Mouse (Mus musculus): ENCODE results near the gene Lrig1. TPM values are rescaled to one million over a fixed set of nuclear protein-coding genes. Genes with fewer than 3 reads are reported as not detected.
A peak's percentile ranks its signal among the peaks of the same experiment; 100 is the strongest.

The Lrig1 gene
- polyA plus RNA-seq, 1 experiment from 2014 or later = 17.1 TPM

GRCm38 (mm10) chr6:94584147-94584695 lies 115.7 kb downstream of the Lrig1 start:
- Histone ChIP-seq H3K27ac (replicated peaks; ENCODE audit: low read depth, low read length) (no peak overlapping the region), H3K9ac (replicated peaks; ENCODE audit: low read length) (no peak overlapping the region), H3K27me3 (ENCODE audit: control insufficient read depth, insufficient read depth, low read length) (no peaks in the 10 kb centered on the region), H3K4me1 (ENCODE audit: control insufficient read depth, insufficient read depth, low read length) (no peaks in the 10 kb centered on the region), H3K9me3 (ENCODE audit: control insufficient read depth, low read length) (no peaks in the 10 kb centered on the region), H3K4me2 (ENCODE audit: low read length) (no peak overlapping the region), H3K36me3 (ENCODE audit: control insufficient read depth, insufficient read depth, low read length) (no peaks in the 10 kb centered on the region), H3K4me3 (replicated peaks; ENCODE audit: low read depth, low read length) (no peak overlapping the region)
- WGBS = 92% methylated on average over 9 of the region's 9 CpGs
- ATAC-seq (ENCODE audit: low FRiP score, low TSS enrichment) (no peak), DNase-seq (no peak)

DNA sequence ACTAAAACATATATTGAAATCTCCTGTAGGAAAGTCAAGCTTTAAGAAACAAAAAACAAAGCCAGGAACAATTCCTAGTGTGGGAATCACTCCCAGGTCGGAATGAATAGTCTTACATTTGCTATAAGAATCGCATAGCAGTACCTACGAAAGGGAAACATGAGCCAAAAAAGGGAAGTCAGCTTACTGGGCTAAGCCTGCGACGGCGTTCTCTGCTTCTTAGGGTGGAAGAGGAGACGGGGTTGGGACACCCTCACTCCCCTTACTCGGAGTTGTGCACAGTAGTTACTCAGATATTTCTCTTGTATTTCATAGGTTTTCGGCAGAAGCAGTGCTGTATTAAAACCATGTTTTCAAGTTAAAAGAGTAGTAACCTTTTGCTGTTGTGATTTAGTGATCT lies 117.9 kb downstream of the Lrig1 start:
- H3K36me3 ChIP-seq (ENCODE audit: control insufficient read depth, insufficient read depth, low read length) = no peaks in the 10 kb centered on the region
- H3K27me3 ChIP-seq (ENCODE audit: control insufficient read depth, insufficient read depth, low read length) = no peaks in the 10 kb centered on the region
- no peaks in the 10 kb centered on the region for H3K9me3 ChIP-seq (ENCODE audit: control insufficient read depth, low read length)
- H3K4me2 ChIP-seq (ENCODE audit: low read length) = no peak overlapping the region
- DNase-seq (no peak), ATAC-seq (ENCODE audit: low FRiP score, low TSS enrichment) (no peak)
- no peak overlapping the region for H3K27ac ChIP-seq (replicated peaks; ENCODE audit: low read depth, low read length)
- H3K4me3 ChIP-seq (replicated peaks; ENCODE audit: low read depth, low read length) = no peak overlapping the region
- 90% methylated on average over 9 of the region's 9 CpGs for WGBS
- no peak overlapping the region for H3K9ac ChIP-seq (replicated peaks; ENCODE audit: low read length)
- H3K4me1 ChIP-seq (ENCODE audit: control insufficient read depth, insufficient read depth, low read length) = no peaks in the 10 kb centered on the region

GRCm38 (mm10) chr6:94577991-94578390 lies 122.0 kb downstream of the Lrig1 start:
- H3K27me3 ChIP-seq (ENCODE audit: control insufficient read depth, insufficient read depth, low read length) = no peaks in the 10 kb centered on the region
- peak overlapping the region; percentile 49 for H3K27ac ChIP-seq (replicated peaks; ENCODE audit: low read depth, low read length)
- peak; percentile 70; the same call in 1 of the 2 replicates for ATAC-seq (ENCODE audit: low FRiP score, low TSS enrichment)

GRCm38 (mm10) chr6:94575526-94576166 lies 124.3 kb downstream of the Lrig1 start:
- Histone ChIP-seq H3K9ac (replicated peaks; ENCODE audit: low read length) (no peak overlapping the region), H3K36me3 (ENCODE audit: control insufficient read depth, insufficient read depth, low read length) (no peaks in the 10 kb centered on the region), H3K4me3 (replicated peaks; ENCODE audit: low read depth, low read length) (no peak overlapping the region), H3K27me3 (ENCODE audit: control insufficient read depth, insufficient read depth, low read length) (no peaks in the 10 kb centered on the region), H3K4me1 (ENCODE audit: control insufficient read depth, insufficient read depth, low read length) (0 out of 2 replicates have a peak, but pooled peaks cover 5% of the 10 kb centered on the region), H3K27ac (replicated peaks; ENCODE audit: low read depth, low read length) (peak overlapping the region; percentile 41), H3K9me3 (ENCODE audit: control insufficient read depth, low read length) (no peaks in the 10 kb centered on the region; the same call in 1 of the 2 replicates), H3K4me2 (ENCODE audit: low read length) (no peak overlapping the region)
- DNase-seq (peak; percentile 70), ATAC-seq (ENCODE audit: low FRiP score, low TSS enrichment) (no peak)
- 27% methylated on average over 9 of the region's 9 CpGs for WGBS

More at GRCm38 (mm10) chr6:94577991-94578390, 122.0 kb downstream of the Lrig1 start:
- H3K9ac ChIP-seq (replicated peaks; ENCODE audit: low read length) = no peak overlapping the region
- H3K36me3 ChIP-seq (ENCODE audit: control insufficient read depth, insufficient read depth, low read length) = no peaks in the 10 kb centered on the region
- WGBS = 7% methylated on average over 8 of the region's 8 CpGs
- H3K4me2 ChIP-seq (ENCODE audit: low read length) = no peak overlapping the region
- 0 out of 2 replicates have a peak, but pooled peaks cover 5% of the 10 kb centered on the region for H3K4me1 ChIP-seq (ENCODE audit: control insufficient read depth, insufficient read depth, low read length)
- H3K9me3 ChIP-seq (ENCODE audit: control insufficient read depth, low read length) = no peaks in the 10 kb centered on the region
- peak; percentile 69 for DNase-seq
- H3K4me3 ChIP-seq (replicated peaks; ENCODE audit: low read depth, low read length) = no peak overlapping the region

DNA sequence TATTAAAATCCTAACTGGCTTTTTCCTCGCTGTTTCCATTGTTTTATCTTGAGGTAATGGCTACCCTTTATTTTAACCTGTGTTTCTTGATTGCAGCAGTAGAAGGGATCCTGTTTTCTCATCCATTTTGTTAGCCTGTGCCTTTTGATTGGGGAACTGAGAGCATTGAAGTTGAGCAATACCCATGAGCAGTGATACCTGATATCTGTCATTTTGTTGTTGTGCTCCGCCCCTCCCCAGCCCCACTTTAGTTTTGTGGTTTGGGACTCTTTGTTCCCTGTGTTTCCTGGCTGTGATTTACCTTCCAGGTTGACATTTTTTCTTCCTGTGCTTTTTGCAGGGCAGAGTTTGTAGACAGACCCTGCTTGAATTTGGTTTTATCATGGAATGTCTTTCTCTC lies 131.9 kb downstream of the Lrig1 start:
- H3K36me3 ChIP-seq (ENCODE audit: control insufficient read depth, insufficient read depth, low read length) = no peaks in the 10 kb centered on the region
- H3K9ac ChIP-seq (replicated peaks; ENCODE audit: low read length) = no peak overlapping the region
- no peak overlapping the region for H3K4me3 ChIP-seq (replicated peaks; ENCODE audit: low read depth, low read length)
- WGBS = 91% methylated on average over 2 of the region's 2 CpGs
- no peaks in the 10 kb centered on the region for H3K27me3 ChIP-seq (ENCODE audit: control insufficient read depth, insufficient read depth, low read length)
- H3K4me1 ChIP-seq (ENCODE audit: control insufficient read depth, insufficient read depth, low read length) = no peaks in the 10 kb centered on the region
- ATAC-seq (ENCODE audit: low FRiP score, low TSS enrichment) (no peak), DNase-seq (no peak)
- H3K4me2 ChIP-seq (ENCODE audit: low read length) = no peak overlapping the region
- no peaks in the 10 kb centered on the region; the same call in 1 of the 2 replicates for H3K9me3 ChIP-seq (ENCODE audit: control insufficient read depth, low read length)
- no peak overlapping the region for H3K27ac ChIP-seq (replicated peaks; ENCODE audit: low read depth, low read length)

DNA sequence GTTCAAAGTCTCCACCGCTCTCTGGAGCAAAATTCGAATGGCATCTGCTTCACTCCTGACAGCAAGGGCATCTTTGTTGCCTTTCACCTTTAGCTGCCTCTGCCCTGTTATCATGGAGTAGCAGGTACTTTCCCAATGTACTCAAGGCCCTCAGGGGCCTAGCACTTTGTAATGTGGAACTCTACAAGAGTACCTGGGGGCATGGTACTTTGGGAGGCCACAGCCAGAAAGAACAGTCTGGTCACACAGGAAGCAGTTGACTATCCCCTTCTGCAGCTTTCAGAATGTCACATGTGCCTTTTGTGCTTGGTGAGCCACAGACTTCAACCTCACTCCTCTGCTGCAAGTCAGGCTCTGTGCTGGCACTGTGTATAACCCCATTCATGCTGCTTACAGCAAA lies 134.2 kb downstream of the Lrig1 start:
- Histone ChIP-seq H3K9me3 (ENCODE audit: control insufficient read depth, low read length) (no peaks in the 10 kb centered on the region), H3K4me2 (ENCODE audit: low read length) (no peak overlapping the region), H3K4me3 (replicated peaks; ENCODE audit: low read depth, low read length) (no peak overlapping the region), H3K27me3 (ENCODE audit: control insufficient read depth, insufficient read depth, low read length) (no peaks in the 10 kb centered on the region), H3K27ac (replicated peaks; ENCODE audit: low read depth, low read length) (no peak overlapping the region), H3K4me1 (ENCODE audit: control insufficient read depth, insufficient read depth, low read length) (no peaks in the 10 kb centered on the region), H3K36me3 (ENCODE audit: control insufficient read depth, insufficient read depth, low read length) (no peaks in the 10 kb centered on the region), H3K9ac (replicated peaks; ENCODE audit: low read length) (no peak overlapping the region)
- WGBS = 99% methylated on average over 2 of the region's 2 CpGs
- DNase-seq = no peak
- no peak for ATAC-seq (ENCODE audit: low FRiP score, low TSS enrichment)

DNA sequence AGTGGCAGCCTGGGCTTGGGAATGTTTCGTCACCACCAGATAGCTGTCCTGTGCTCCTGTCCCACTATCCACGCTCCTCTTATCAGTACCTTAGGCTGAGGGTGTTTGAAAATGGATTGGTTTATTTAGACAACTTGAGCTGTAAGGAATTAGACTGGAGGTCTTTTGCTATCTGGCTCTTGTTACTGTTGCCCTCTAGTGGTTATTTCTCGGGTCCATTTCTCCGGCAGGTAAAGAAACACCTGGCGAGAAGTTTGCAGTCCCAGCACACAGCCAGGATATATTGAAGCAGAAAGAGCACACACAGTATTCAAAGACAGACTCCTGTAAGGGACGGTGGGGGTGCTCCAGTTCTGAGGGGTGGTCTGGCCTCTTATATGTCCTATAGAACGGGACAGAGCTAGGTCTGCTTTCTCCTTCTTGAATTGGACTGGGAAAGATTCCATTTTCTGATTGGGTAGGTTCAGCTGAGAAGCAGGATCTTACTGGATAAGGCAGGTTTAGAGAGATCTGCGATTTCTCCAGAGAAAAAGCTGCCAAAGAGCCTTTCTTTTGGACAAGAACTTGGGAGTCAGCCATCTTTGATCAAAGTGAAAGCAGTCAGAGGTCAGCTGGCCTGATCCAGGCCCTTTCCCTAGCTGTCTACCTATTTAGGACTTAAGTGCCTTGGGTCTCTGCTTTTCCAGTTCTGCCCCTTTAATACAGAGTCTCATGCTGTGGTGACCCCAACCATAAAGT lies 136.6 kb downstream of the Lrig1 start:
- Histone ChIP-seq H3K4me3 (replicated peaks; ENCODE audit: low read depth, low read length) (no peak overlapping the region), H3K9ac (replicated peaks; ENCODE audit: low read length) (no peak overlapping the region), H3K27me3 (ENCODE audit: control insufficient read depth, insufficient read depth, low read length) (no peaks in the 10 kb centered on the region), H3K27ac (replicated peaks; ENCODE audit: low read depth, low read length) (no peak overlapping the region), H3K4me2 (ENCODE audit: low read length) (no peak overlapping the region), H3K4me1 (ENCODE audit: control insufficient read depth, insufficient read depth, low read length) (no peaks in the 10 kb centered on the region), H3K9me3 (ENCODE audit: control insufficient read depth, low read length) (no peaks in the 10 kb centered on the region), H3K36me3 (ENCODE audit: control insufficient read depth, insufficient read depth, low read length) (no peaks in the 10 kb centered on the region)
- ATAC-seq (ENCODE audit: low FRiP score, low TSS enrichment) = no peak
- DNase-seq = peak; percentile 49
- WGBS = 64% methylated on average over 8 of the region's 8 CpGs

GRCm38 (mm10) chr6:94561346-94561745 lies 138.6 kb downstream of the Lrig1 start:
- 81% methylated on average over 1 of the region's 1 CpGs for WGBS
- Histone ChIP-seq H3K27ac (replicated peaks; ENCODE audit: low read depth, low read length) (no peak overlapping the region), H3K27me3 (ENCODE audit: control insufficient read depth, insufficient read depth, low read length) (no peaks in the 10 kb centered on the region), H3K36me3 (ENCODE audit: control insufficient read depth, insufficient read depth, low read length) (no peaks in the 10 kb centered on the region), H3K4me3 (replicated peaks; ENCODE audit: low read depth, low read length) (no peak overlapping the region), H3K9me3 (ENCODE audit: control insufficient read depth, low read length) (no peaks in the 10 kb centered on the region), H3K9ac (replicated peaks; ENCODE audit: low read length) (no peak overlapping the region), H3K4me2 (ENCODE audit: low read length) (no peak overlapping the region), H3K4me1 (ENCODE audit: control insufficient read depth, insufficient read depth, low read length) (no peaks in the 10 kb centered on the region)
- DNase-seq = no peak
- ATAC-seq (ENCODE audit: low FRiP score, low TSS enrichment) = no peak
